Mouse (Mus musculus): Measurements from ENCODE around the gene Nfic. TPM values are rescaled to one million over a fixed set of nuclear protein-coding genes. Genes with fewer than 3 reads are reported as not detected.

The Nfic gene
- polyA plus RNA-seq, 1 experiment, result 19.4 TPM

- Histone ChIP-seq H3K4me1 (ENCODE audit: control insufficient read depth, insufficient read depth, insufficient read length, low read length) (peaks cover 18% of the 10 kb centered on the region), H3K36me3 (ENCODE audit: control insufficient read depth, insufficient read depth, low read length) (no peaks in the 10 kb centered on the region), H3K4me3 (ENCODE audit: low read depth, low read length) (no peak overlapping the region), H3K27me3 (ENCODE audit: control insufficient read depth, insufficient read depth, low read length) (peaks cover 47% of the 10 kb centered on the region), H3K27ac (ENCODE audit: insufficient read depth, low read depth, low read length) (no peak overlapping the region)
- no peak for TF ChIP-seq CTCF (IDR thresholded peaks at IDR 0.05; ENCODE audit: extremely low read depth, insufficient read length, insufficient replicate concordance, low read depth, low read length)
- no peak for TF ChIP-seq POLR2A (IDR thresholded peaks at IDR 0.05; ENCODE audit: low read depth, low read length)
- 11% methylated on average over 18 of the region's 18 CpGs for WGBS
Observed at GRCm38 (mm10) chr10:81472403-81473002, 17.1 kb upstream of the Nfic start.

GRCm38 (mm10) chr10:81470454-81470853, 15.0 kb upstream of the Nfic start:
- peaks cover 32% of the 10 kb centered on the region for H3K27me3 ChIP-seq (ENCODE audit: control insufficient read depth, insufficient read depth, low read length)

GRCm38 (mm10) chr10:81469253-81469652, 13.8 kb upstream of the Nfic start:
- peaks cover 49% of the 10 kb centered on the region for H3K4me1 ChIP-seq (ENCODE audit: control insufficient read depth, insufficient read depth, insufficient read length, low read length)

More at GRCm38 (mm10) chr10:81470454-81470853, 15.0 kb upstream of the Nfic start:
- Histone ChIP-seq H3K27ac (ENCODE audit: insufficient read depth, low read depth, low read length) (no peak overlapping the region), H3K36me3 (ENCODE audit: control insufficient read depth, insufficient read depth, low read length) (no peaks in the 10 kb centered on the region), H3K4me3 (ENCODE audit: low read depth, low read length) (no peak overlapping the region), H3K4me1 (ENCODE audit: control insufficient read depth, insufficient read depth, insufficient read length, low read length) (peaks cover 38% of the 10 kb centered on the region)
- TF ChIP-seq CTCF (IDR thresholded peaks at IDR 0.05; ENCODE audit: extremely low read depth, insufficient read length, insufficient replicate concordance, low read depth, low read length), result no peak
- TF ChIP-seq POLR2A (IDR thresholded peaks at IDR 0.05; ENCODE audit: low read depth, low read length), result no peak
- WGBS, result 38% methylated on average over 18 of the region's 18 CpGs

GRCm38 (mm10) chr10:81467670-81468235, 12.3 kb upstream of the Nfic start:
- TF ChIP-seq CTCF (IDR thresholded peaks at IDR 0.05; ENCODE audit: extremely low read depth, insufficient read length, insufficient replicate concordance, low read depth, low read length) (no peak), POLR2A (IDR thresholded peaks at IDR 0.05; ENCODE audit: low read depth, low read length) (no peak)
- Histone ChIP-seq H3K27me3 (ENCODE audit: control insufficient read depth, insufficient read depth, low read length) (peaks cover 14% of the 10 kb centered on the region), H3K4me1 (ENCODE audit: control insufficient read depth, insufficient read depth, insufficient read length, low read length) (peaks cover 54% of the 10 kb centered on the region), H3K27ac (ENCODE audit: insufficient read depth, low read depth, low read length) (no peak overlapping the region), H3K4me3 (ENCODE audit: low read depth, low read length) (no peak overlapping the region), H3K36me3 (ENCODE audit: control insufficient read depth, insufficient read depth, low read length) (no peaks in the 10 kb centered on the region)
- 85% methylated on average over 16 of the region's 16 CpGs for WGBS

More at GRCm38 (mm10) chr10:81469253-81469652, 13.8 kb upstream of the Nfic start:
- no peaks in the 10 kb centered on the region for H3K36me3 ChIP-seq (ENCODE audit: control insufficient read depth, insufficient read depth, low read length)
- no peak overlapping the region for H3K4me3 ChIP-seq (ENCODE audit: low read depth, low read length)
- 74% methylated on average over 5 of the region's 5 CpGs for WGBS
- H3K27me3 ChIP-seq (ENCODE audit: control insufficient read depth, insufficient read depth, low read length), result peaks cover 28% of the 10 kb centered on the region
- no peak for TF ChIP-seq CTCF (IDR thresholded peaks at IDR 0.05; ENCODE audit: extremely low read depth, insufficient read length, insufficient replicate concordance, low read depth, low read length)
- H3K27ac ChIP-seq (ENCODE audit: insufficient read depth, low read depth, low read length), result no peak overlapping the region

GRCm38 (mm10) chr10:81466881-81467280, 11.4 kb upstream of the Nfic start:
- H3K27me3 ChIP-seq (ENCODE audit: control insufficient read depth, insufficient read depth, low read length), result peaks cover 6% of the 10 kb centered on the region
- peaks cover 60% of the 10 kb centered on the region for H3K4me1 ChIP-seq (ENCODE audit: control insufficient read depth, insufficient read depth, insufficient read length, low read length)
- H3K4me3 ChIP-seq (ENCODE audit: low read depth, low read length), result no peak overlapping the region
- no peaks in the 10 kb centered on the region for H3K36me3 ChIP-seq (ENCODE audit: control insufficient read depth, insufficient read depth, low read length)
- peak overlapping the region; percentile 4; the same call in 1 of the 2 replicates for H3K27ac ChIP-seq (ENCODE audit: insufficient read depth, low read depth, low read length)
- WGBS, result 48% methylated on average over 14 of the region's 14 CpGs
- TF ChIP-seq CTCF (IDR thresholded peaks at IDR 0.05; ENCODE audit: extremely low read depth, insufficient read length, insufficient replicate concordance, low read depth, low read length), result no peak
- TF ChIP-seq POLR2A (IDR thresholded peaks at IDR 0.05; ENCODE audit: low read depth, low read length), result no peak

GRCm38 (mm10) chr10:81466066-81466465, 10.6 kb upstream of the Nfic start:
- no peak overlapping the region for H3K4me3 ChIP-seq (ENCODE audit: low read depth, low read length)
- H3K27me3 ChIP-seq (ENCODE audit: control insufficient read depth, insufficient read depth, low read length), result peaks cover 2% of the 10 kb centered on the region; the same call in 1 of the 2 replicates
- no peak overlapping the region for H3K27ac ChIP-seq (ENCODE audit: insufficient read depth, low read depth, low read length)
- H3K36me3 ChIP-seq (ENCODE audit: control insufficient read depth, insufficient read depth, low read length), result no peaks in the 10 kb centered on the region
- TF ChIP-seq CTCF (IDR thresholded peaks at IDR 0.05; ENCODE audit: extremely low read depth, insufficient read length, insufficient replicate concordance, low read depth, low read length) (no peak), POLR2A (IDR thresholded peaks at IDR 0.05; ENCODE audit: low read depth, low read length) (no peak)
- peaks cover 61% of the 10 kb centered on the region for H3K4me1 ChIP-seq (ENCODE audit: control insufficient read depth, insufficient read depth, insufficient read length, low read length)
- WGBS, result 62% methylated on average over 2 of the region's 2 CpGs

GRCm38 (mm10) chr10:81465265-81465645, 9.8 kb upstream of the Nfic start:
- Histone ChIP-seq H3K27me3 (ENCODE audit: control insufficient read depth, insufficient read depth, low read length) (peaks cover 6% of the 10 kb centered on the region), H3K36me3 (ENCODE audit: control insufficient read depth, insufficient read depth, low read length) (no peaks in the 10 kb centered on the region), H3K27ac (ENCODE audit: insufficient read depth, low read depth, low read length) (peak overlapping the region; percentile 94), H3K4me3 (ENCODE audit: low read depth, low read length) (peak overlapping the region; percentile 53; the same call in 1 of the 2 replicates), H3K4me1 (ENCODE audit: control insufficient read depth, insufficient read depth, insufficient read length, low read length) (peaks cover 57% of the 10 kb centered on the region)
- 5% methylated on average over 5 of the region's 5 CpGs for WGBS
- no peak for TF ChIP-seq POLR2A (IDR thresholded peaks at IDR 0.05; ENCODE audit: low read depth, low read length)
- TF ChIP-seq CTCF (IDR thresholded peaks at IDR 0.05; ENCODE audit: extremely low read depth, insufficient read length, insufficient replicate concordance, low read depth, low read length), result no peak
